Mouse (Mus musculus) activated CD4-positive, CD25-positive, alpha-beta regulatory T cell, adult 4 months (primary cell): ENCODE measurements around the gene Tmem106b. TPM values are rescaled to one million over a fixed set of nuclear protein-coding genes. Genes with fewer than 3 reads are reported as not detected.

Source experiments
- ATAC-seq: one replicate; pipeline ENCODE4 v1.8.0; 2017
- polyA plus RNA-seq, 2 experiments: library from polyadenylated mRNA; unstranded; fragments of 100-300 nt; shearing (Covaris generic); gene quantifications; one replicate each; pipeline ENCODE4 v1.2.1; 2017

Gene Tmem106b
- polyA plus RNA-seq: 10 to 100 TPM; 36.0 to 43.6 TPM

GRCm38 (mm10) chr6:13069302-13070146 is at the start of gene Tmem106b:
Gene Tmem106b, plus strand, starts transcription at chr6:13069759.
- ATAC-seq: peak; percentile 84

- ATAC-seq: no peak
Measured at GRCm38 (mm10) chr6:13021245-13022100, 48.1 kb upstream of the Tmem106b start.

- ATAC-seq: no peak
Measured at GRCm38 (mm10) chr6:13030558-13030957, 39.0 kb upstream of the Tmem106b start.

GRCm38 (mm10) chr6:13030961-13031360 is 38.6 kb upstream of the Tmem106b start:
- no peak for ATAC-seq

GRCm38 (mm10) chr6:13052408-13053200 is 17.0 kb upstream of the Tmem106b start:
- no peak for ATAC-seq

GRCm38 (mm10) chr6:13061276-13062039 is 8.1 kb upstream of the Tmem106b start:
- ATAC-seq: peak; percentile 76

GRCm38 (mm10) chr6:13062063-13062462 is 7.5 kb upstream of the Tmem106b start:
- ATAC-seq: peak; percentile 52

GRCm38 (mm10) chr6:13062691-13063255 is 6.8 kb upstream of the Tmem106b start:
- no peak for ATAC-seq

- ATAC-seq: peak; percentile 37
Measured at GRCm38 (mm10) chr6:13070147-13070425, 527 bp downstream of the Tmem106b start.

- ATAC-seq: peak; percentile 7
Measured at GRCm38 (mm10) chr6:13070485-13070884, 926 bp downstream of the Tmem106b start.

GRCm38 (mm10) chr6:13073036-13073435 is 3.5 kb downstream of the Tmem106b start:
- ATAC-seq: no peak

- ATAC-seq: no peak
Measured at GRCm38 (mm10) chr6:13073876-13074275, 4.3 kb downstream of the Tmem106b start.

GRCm38 (mm10) chr6:13082881-13083280 is 13.3 kb downstream of the Tmem106b start:
- ATAC-seq: no peak

- ATAC-seq: no peak
Measured at GRCm38 (mm10) chr6:13096656-13097435, 27.3 kb downstream of the Tmem106b start.

GRCm38 (mm10) chr6:13100137-13100536 is 30.6 kb downstream of the Tmem106b start:
- ATAC-seq: no peak

GRCm38 (mm10) chr6:13108662-13109061 is 39.1 kb downstream of the Tmem106b start:
- no peak for ATAC-seq

- ATAC-seq: no peak
Measured at GRCm38 (mm10) chr6:13137255-13137654, 67.7 kb downstream of the Tmem106b start.
